Mouse (Mus musculus) liver, embryonic 14.5 days (tissue): ENCODE results near the gene Sez6l.

Source experiments
- CTCF ChIP-seq: IDR thresholded peaks from 2 replicates; pipeline ENCODE4 v1.5.1; 2016; ENCODE audit warnings: antibody characterized with exemption, low read depth, control low read depth
- EP300 ChIP-seq: IDR thresholded peaks from 2 replicates; pipeline ENCODE4 v1.6.1; 2016; ENCODE audit warnings: antibody characterized with exemption, low read depth

- TF ChIP-seq CTCF (no peak), EP300 (no peak)
These were observed 194.9 kb downstream of the Sez6l start for GRCm38 (mm10) chr5:112382042-112382441.
